Comparison of ENCODE assay signal across 8 mouse cellular contexts in genomic region chr17:87744985-87745925, GRCm38 (mm10). TPM values are rescaled to one million over a fixed set of nuclear protein-coding genes. Genes with fewer than 3 reads are reported as not detected.
DNase-seq lines count a peak whose midpoint lies in the region; ATAC-seq and TF ChIP-seq lines count a peak whose summit lies in the region.

No protein-coding gene starts in this region.

- ATAC-seq in cerebellum, adult (ENCODE audit: insufficient number of reproducible peaks, low FRiP score, low TSS enrichment) = peak; percentile 76
- ATAC-seq in forebrain, embryonic 15.5 days (replicated peaks) = peak; percentile 94
- no peak for ATAC-seq in stomach, embryonic 15.5 days (ENCODE audit: insufficient read depth, low FRiP score, low read depth)
- no peak for ATAC-seq in CD4-positive, CD25-positive, alpha-beta regulatory T cell, adult 4 months

- no peak overlapping the region for H3K27ac ChIP-seq in gastrocnemius, adult 2 months
- H3K27ac ChIP-seq in forebrain, embryonic 15.5 days (replicated peaks) = peak overlapping the region; percentile 87
- H3K27ac ChIP-seq in stomach, embryonic 15.5 days = no peak overlapping the region

- intact Hi-C loops in gastrocnemius, adult 2 months (cut with DNase I) = no loop called here
- intact Hi-C loops in gastrocnemius, postnatal 36 days (cut with DNase I) = no loop called here

- H3K4me3 ChIP-seq in gastrocnemius, adult 2 months = peak overlapping the region; percentile 83
- peak overlapping the region; percentile 56 for H3K4me3 ChIP-seq in forebrain, embryonic 15.5 days
- H3K4me3 ChIP-seq in stomach, embryonic 15.5 days (replicated peaks) = peak overlapping the region; percentile 60

- no peaks in the 10 kb centered on the region for H3K9me3 ChIP-seq in forebrain, embryonic 15.5 days
- no peaks in the 10 kb centered on the region for H3K9me3 ChIP-seq in stomach, embryonic 15.5 days

- no peak for DNase-seq in gastrocnemius, adult 2 months
- DNase-seq in gastrocnemius, postnatal 36 days = no peak
- peak; percentile 57 for DNase-seq in layer of hippocampus, adult 9-10 months (ENCODE audit: low spot score)
- peak; percentile 46 for DNase-seq in mesoderm, embryonic 11.5 days (ENCODE audit: low read depth, low spot score)

- H3K4me2 ChIP-seq in forebrain, embryonic 15.5 days (replicated peaks) = peak overlapping the region; percentile 89
- H3K4me2 ChIP-seq in stomach, embryonic 15.5 days = peak overlapping the region; percentile 90

- H3K36me3 ChIP-seq in forebrain, embryonic 15.5 days = no peaks in the 10 kb centered on the region
- no peaks in the 10 kb centered on the region for H3K36me3 ChIP-seq in stomach, embryonic 15.5 days

- 5% methylated on average over 32 of the region's 32 CpGs for WGBS in forebrain, embryonic 15.5 days
- 14% methylated on average over 32 of the region's 32 CpGs for WGBS in stomach, embryonic 15.5 days

- TF ChIP-seq CTCF in gastrocnemius, adult 2 months (IDR thresholded peaks at IDR 0.05) = no peak

- H3K9ac ChIP-seq in forebrain, embryonic 15.5 days (replicated peaks) = peak overlapping the region; percentile 63
- H3K9ac ChIP-seq in stomach, embryonic 15.5 days = no peak overlapping the region

- H3K4me1 ChIP-seq in forebrain, embryonic 15.5 days = peaks cover 31% of the 10 kb centered on the region
- H3K4me1 ChIP-seq in stomach, embryonic 15.5 days = peaks cover 3% of the 10 kb centered on the region

- peaks cover 14% of the 10 kb centered on the region; the same call in 1 of the 2 replicates for H3K27me3 ChIP-seq in forebrain, embryonic 15.5 days
- H3K27me3 ChIP-seq in stomach, embryonic 15.5 days (replicated peaks) = peaks cover 45% of the 10 kb centered on the region

RNA-seq across cellular contexts. Expression of gene Kcnk12, which starts 52.5 kb away (rescaled TPM):
- not detected for total RNA-seq in gastrocnemius, adult 2 months (2021)
- total RNA-seq in gastrocnemius, postnatal 36 days (2021) = not detected
- polyA plus RNA-seq in forebrain, embryonic 15.5 days (2015; fragmentation: Nextera tagmentation; extraction: Ambion mirVana) = 1.3 and 1.6 TPM in 2 replicates
- 0.09 and 0.17 TPM in 2 replicates for polyA plus RNA-seq in stomach, embryonic 15.5 days (2015; fragmentation: Nextera tagmentation; extraction: Ambion mirVana)
- polyA plus RNA-seq in CD4-positive, CD25-positive, alpha-beta regulatory T cell, adult 4 months (2017; shearing (Covaris generic)) = not detected

Comparison
In these comparisons a context has a peak if more than half of its experiments do, and no peak if none do; other contexts are left out.
1. DNase-seq: peak in layer of hippocampus, adult 9-10 months (single experiment) and mesoderm, embryonic 11.5 days (single experiment); none in gastrocnemius, adult 2 months (single experiment) and gastrocnemius, postnatal 36 days (0 of 2).
2. ATAC-seq: peak in cerebellum, adult (single experiment) and forebrain, embryonic 15.5 days (single experiment); none in stomach, embryonic 15.5 days (single experiment) and CD4-positive, CD25-positive, alpha-beta regulatory T cell, adult 4 months (single experiment).
3. Peak in every context shown above with its lines, with median percentiles within 50 percentile points of each other: H3K4me3 ChIP-seq.